Mouse (Mus musculus) bone marrow macrophage, adult 2 months (primary cell): ENCODE data around the gene Gopc.

Source experiments
- CTCF ChIP-seq: IDR thresholded peaks from 2 replicates; pipeline ENCODE4 v1.5.1; 2012; ENCODE audit warnings: low read depth, mild to moderate bottlenecking, low read length, moderate library complexity
- POLR2A ChIP-seq: IDR thresholded peaks from 2 replicates; pipeline ENCODE4 v1.6.1; 2012; ENCODE audit warnings: mild to moderate bottlenecking, low read depth, low read length, borderline replicate concordance

DNA sequence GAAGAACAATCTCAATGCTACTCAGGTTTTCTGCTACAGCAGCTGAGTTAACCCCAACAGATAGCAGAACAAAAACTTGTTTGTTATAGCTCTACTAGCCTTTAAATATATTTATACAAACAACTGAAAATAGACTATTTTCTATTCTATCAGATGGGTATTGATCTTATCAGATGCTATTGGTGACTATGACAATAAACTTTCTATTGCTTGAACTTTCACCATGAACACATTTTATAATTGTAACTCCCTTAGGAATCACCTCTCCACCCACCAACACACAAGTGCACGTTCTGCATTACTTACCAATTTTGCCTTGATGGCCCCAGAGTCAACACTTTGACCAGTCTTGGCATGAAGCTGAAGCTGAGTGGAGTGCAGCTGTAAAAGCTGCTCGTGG is 23.5 kb downstream of the Gopc start, which contains the start of gene Gm26741:
- no peak for TF ChIP-seq CTCF
- TF ChIP-seq POLR2A = no peak
